Mouse (Mus musculus) liver, embryonic 14.5 days (tissue): ENCODE measurements at regions not wholly inside any gene's neighbourhood (a gene's known extent, or its start where the extent isn't known, plus 50 kb on each side); places are given as distances from the start of the nearest gene placed in this dataset.

Experiments used
- CTCF ChIP-seq: IDR thresholded peaks from 2 replicates; pipeline ENCODE4 v1.5.1; 2016; ENCODE audit warnings: antibody characterized with exemption, low read depth, control low read depth
- EP300 ChIP-seq: IDR thresholded peaks from 2 replicates; pipeline ENCODE4 v1.6.1; 2016; ENCODE audit warnings: antibody characterized with exemption, low read depth

- TF ChIP-seq CTCF = peak; percentile 38; the same call in 1 of the 2 replicates
- no peak for TF ChIP-seq EP300
Measured at GRCm38 (mm10) chr5:50752766-50753165, 694.0 kb upstream of the Adgra3 start.
